Mouse (Mus musculus) intestine, embryonic 15.5 days (tissue): ENCODE data around the gene Rab35. TPM values are rescaled to one million over a fixed set of nuclear protein-coding genes. Genes with fewer than 3 reads are reported as not detected.

Experiments used
- ATAC-seq: fragments of 200-750 bp; cut with Nextera tagmentation; 2 replicates; pipeline ENCODE4 v1.8.0; 2017; ENCODE audit warnings: moderate TSS enrichment, moderate library complexity
- H3K27ac ChIP-seq: fragments of 300-500 bp; sonication (generic); 2 replicates; pipeline ENCODE4 v1.5.1; 2015; ENCODE audit warnings: mild to moderate bottlenecking, inconsistent platforms
- H3K27me3 ChIP-seq: fragments of 300-500 bp; sonication (generic); replicated peaks from 2 replicates; pipeline ENCODE4 v1.6.1; 2015; ENCODE audit warnings: inconsistent platforms
- H3K36me3 ChIP-seq: fragments of 300-500 bp; sonication (generic); 2 replicates; pipeline ENCODE4 v1.6.1; 2015; ENCODE audit warnings: inconsistent platforms
- H3K4me1 ChIP-seq: fragments of 300-500 bp; sonication (generic); replicated peaks from 2 replicates; pipeline ENCODE4 v1.6.1; 2015; ENCODE audit warnings: inconsistent platforms
- H3K4me2 ChIP-seq: fragments of 300-500 bp; sonication (generic); replicated peaks from 2 replicates; pipeline ENCODE4 v1.6.1; 2015; ENCODE audit warnings: mild to moderate bottlenecking, inconsistent platforms
- H3K4me3 ChIP-seq: fragments of 300-500 bp; sonication (generic); replicated peaks from 2 replicates; pipeline ENCODE4 v1.5.1; 2015; ENCODE audit warnings: inconsistent platforms
- H3K9ac ChIP-seq: fragments of 300-500 bp; sonication (generic); 2 replicates; pipeline ENCODE4 v1.6.1; 2015; ENCODE audit warnings: inconsistent platforms
- H3K9me3 ChIP-seq: fragments of 300-500 bp; sonication (generic); 2 replicates; pipeline ENCODE4 v1.6.1; 2016; ENCODE audit warnings: inconsistent platforms
- WGBS: fragments of 180-500 bp; shearing (Covaris S2); methylation state at CpG from one replicate; pipeline ENCODE4 v1.1.7; 2015; 5-methylcytosine and 5-hydroxymethylcytosine counted together
- polyA plus RNA-seq: library from polyadenylated mRNA; unstranded; fragments of >200 nt; fragmentation: Nextera tagmentation; extraction: Ambion mirVana; gene quantifications from 2 replicates; pipeline ENCODE4 v1.2.1, GENCODE M21; 2015

Rab35 gene
- polyA plus RNA-seq, 1 experiment from 2014 or later, result 16.5 TPM

DNA sequence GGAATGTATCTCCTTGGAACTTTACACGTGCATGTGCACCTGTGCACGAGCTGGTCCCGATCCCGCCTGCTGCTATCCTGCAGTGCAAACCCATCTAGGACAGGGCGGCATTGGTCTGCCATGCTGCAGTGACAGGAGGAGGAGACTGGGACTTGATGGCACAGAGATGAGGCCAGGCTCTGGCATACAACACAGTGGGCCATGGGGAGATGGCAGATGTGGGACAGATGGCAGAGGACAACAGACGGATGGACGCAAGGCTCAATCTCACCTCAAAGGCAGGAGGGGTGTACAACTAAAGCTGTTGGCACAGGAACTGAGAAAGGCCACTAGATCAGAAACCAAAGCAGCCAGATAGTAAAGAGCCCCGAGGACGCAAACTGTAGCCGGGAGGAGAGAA lies 19.2 kb downstream of the Rab35 start:
- Histone ChIP-seq H3K4me2 (no peak overlapping the region), H3K27ac (no peak overlapping the region), H3K9ac (no peak overlapping the region), H3K9me3 (no peaks in the 10 kb centered on the region), H3K36me3 (peaks cover 12% of the 10 kb centered on the region), H3K4me3 (no peak overlapping the region), H3K27me3 (no peaks in the 10 kb centered on the region), H3K4me1 (peaks cover 9% of the 10 kb centered on the region; the same call in 1 of the 2 replicates)
- ATAC-seq, result no peak
- 91% methylated on average over 10 of the region's 10 CpGs for WGBS

DNA sequence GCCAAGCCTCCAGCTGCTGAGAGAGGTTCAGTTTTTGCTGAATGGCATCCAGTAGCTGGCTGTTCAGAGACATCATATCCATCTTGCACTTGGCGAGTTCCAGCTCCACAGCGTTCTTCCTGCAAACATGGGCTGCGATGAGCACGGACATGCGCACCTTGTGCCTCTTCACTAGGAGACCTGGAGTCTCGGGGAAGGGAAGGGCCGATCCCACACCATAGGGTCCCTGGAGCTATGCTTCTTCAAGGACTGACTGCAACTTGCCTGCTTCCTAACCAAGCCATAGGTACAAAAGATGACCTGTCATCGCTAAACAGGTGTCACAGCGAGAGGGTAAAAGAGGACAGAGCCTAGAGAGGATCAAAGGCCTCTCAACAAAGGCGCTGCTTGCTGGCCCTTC lies 20.1 kb downstream of the Rab35 start:
- WGBS, result 88% methylated on average over 10 of the region's 10 CpGs
- H3K27me3 ChIP-seq, result no peaks in the 10 kb centered on the region
- no peak for ATAC-seq
- peaks cover 9% of the 10 kb centered on the region; the same call in 1 of the 2 replicates for H3K4me1 ChIP-seq
- peak overlapping the region; percentile 71 for H3K4me2 ChIP-seq
- no peaks in the 10 kb centered on the region for H3K9me3 ChIP-seq
- H3K36me3 ChIP-seq, result 0 out of 2 replicates have a peak, but pooled peaks cover 3% of the 10 kb centered on the region
- no peak overlapping the region for H3K4me3 ChIP-seq
- H3K9ac ChIP-seq, result no peak overlapping the region; the same call in 1 of the 2 replicates
- H3K27ac ChIP-seq, result no peak overlapping the region

DNA sequence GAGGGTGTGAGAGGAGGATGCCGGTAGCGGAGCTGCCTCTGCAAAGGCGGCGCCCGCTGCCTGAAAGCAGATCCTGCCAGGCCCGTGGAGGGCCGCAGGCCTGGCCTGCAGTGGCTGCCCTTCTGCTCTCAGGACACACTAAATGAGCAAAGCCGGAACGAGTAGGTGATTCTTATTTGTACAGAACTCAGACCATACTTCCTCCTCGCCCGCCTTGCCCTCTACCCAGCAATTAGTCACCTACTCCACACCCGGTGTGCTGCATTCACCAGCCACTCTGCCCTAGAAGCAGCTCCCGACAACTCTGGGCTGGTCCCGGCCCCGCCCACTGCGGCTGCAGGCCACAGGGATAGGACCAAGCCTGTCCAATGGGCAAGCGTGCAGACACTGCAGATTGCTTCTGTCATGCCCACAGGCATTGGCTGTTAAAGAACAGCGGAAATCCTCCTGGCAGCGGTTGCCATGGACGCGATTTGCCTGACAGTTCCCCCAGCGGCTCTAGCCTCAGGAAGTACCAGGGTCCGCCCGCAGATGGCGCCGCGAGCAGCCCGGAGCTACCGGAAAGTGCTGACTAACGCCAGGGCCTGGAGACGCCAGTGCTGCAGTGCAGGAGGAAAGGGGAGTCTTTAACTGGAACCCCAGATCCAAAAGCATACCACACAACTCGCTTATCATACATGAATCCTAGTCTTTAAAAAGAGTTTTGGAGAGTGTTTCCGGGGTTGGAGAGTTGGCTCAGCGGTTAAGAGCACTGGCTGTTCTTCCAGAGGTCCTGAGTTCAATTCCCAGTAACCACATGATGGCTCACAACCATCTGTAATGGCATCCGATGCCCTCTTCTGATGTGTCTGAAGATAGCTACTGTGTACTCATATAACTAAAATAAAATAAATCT lies 21.2 kb downstream of the Rab35 start:
- Histone ChIP-seq H3K9ac (peak overlapping the region; percentile 57), H3K27me3 (no peaks in the 10 kb centered on the region), H3K4me3 (peak overlapping the region; percentile 44), H3K4me1 (peaks cover 9% of the 10 kb centered on the region; the same call in 1 of the 2 replicates), H3K4me2 (peak overlapping the region; percentile 71), H3K36me3 (no peaks in the 10 kb centered on the region), H3K9me3 (no peaks in the 10 kb centered on the region), H3K27ac (peak overlapping the region; percentile 85)
- 3% methylated on average over 35 of the region's 35 CpGs for WGBS
- ATAC-seq, result peak; percentile 100

DNA sequence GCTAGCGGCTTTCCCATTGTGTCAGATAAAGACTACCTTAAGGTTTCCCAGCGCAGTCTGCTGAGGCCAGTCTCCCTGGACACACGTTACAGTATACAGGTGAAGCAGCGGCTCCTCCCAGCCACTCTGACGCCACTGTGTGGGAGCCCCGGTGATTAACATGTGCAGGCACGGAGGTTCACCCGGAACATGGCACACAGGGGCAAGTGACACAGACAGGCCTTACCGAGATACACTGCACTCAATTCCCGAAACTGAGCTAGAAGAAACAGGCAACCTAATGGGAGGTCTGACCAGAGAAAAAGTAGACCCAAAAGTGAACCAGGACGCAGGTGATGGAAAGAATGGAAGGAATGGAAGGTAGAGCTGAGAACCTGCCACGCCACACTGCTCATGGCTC lies 22.1 kb downstream of the Rab35 start:
- ATAC-seq, result no peak
- WGBS, result 92% methylated on average over 12 of the region's 12 CpGs
- H3K9ac ChIP-seq, result no peak overlapping the region

DNA sequence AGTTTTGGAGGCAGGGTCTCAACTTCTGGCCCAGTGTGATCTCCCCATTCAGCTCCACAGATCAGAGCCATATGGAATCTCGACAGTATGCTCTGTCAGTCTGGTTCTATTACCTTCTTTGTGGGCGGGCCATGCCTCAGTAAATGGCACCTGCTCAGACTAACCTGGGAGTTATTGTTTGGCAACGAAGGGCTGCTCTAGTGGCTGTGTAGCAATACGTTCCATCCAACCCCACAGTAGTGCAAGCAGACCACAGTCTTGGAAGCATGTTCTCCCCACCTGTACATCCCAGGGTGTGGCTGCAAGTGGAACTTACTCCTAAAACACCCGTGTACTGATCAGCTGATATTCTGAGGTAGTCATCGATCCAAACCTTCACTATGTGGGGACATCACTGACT lies 25.0 kb downstream of the Rab35 start:
- no peaks in the 10 kb centered on the region for H3K27me3 ChIP-seq
- no peak overlapping the region for H3K4me2 ChIP-seq
- no peak for ATAC-seq
- peaks cover 9% of the 10 kb centered on the region; the same call in 1 of the 2 replicates for H3K4me1 ChIP-seq
- WGBS, result 67% methylated on average over 6 of the region's 6 CpGs
- no peak overlapping the region for H3K4me3 ChIP-seq
- H3K27ac ChIP-seq, result no peak overlapping the region
- H3K9ac ChIP-seq, result no peak overlapping the region
- H3K9me3 ChIP-seq, result no peaks in the 10 kb centered on the region
- H3K36me3 ChIP-seq, result no peaks in the 10 kb centered on the region

More for the DNA sequence above, 22.1 kb downstream of the Rab35 start:
- H3K27me3 ChIP-seq, result no peaks in the 10 kb centered on the region
- peaks cover 9% of the 10 kb centered on the region; the same call in 1 of the 2 replicates for H3K4me1 ChIP-seq
- no peak overlapping the region for H3K4me2 ChIP-seq
- H3K9me3 ChIP-seq, result no peaks in the 10 kb centered on the region
- no peak overlapping the region for H3K27ac ChIP-seq
- no peaks in the 10 kb centered on the region for H3K36me3 ChIP-seq
- H3K4me3 ChIP-seq, result no peak overlapping the region

DNA sequence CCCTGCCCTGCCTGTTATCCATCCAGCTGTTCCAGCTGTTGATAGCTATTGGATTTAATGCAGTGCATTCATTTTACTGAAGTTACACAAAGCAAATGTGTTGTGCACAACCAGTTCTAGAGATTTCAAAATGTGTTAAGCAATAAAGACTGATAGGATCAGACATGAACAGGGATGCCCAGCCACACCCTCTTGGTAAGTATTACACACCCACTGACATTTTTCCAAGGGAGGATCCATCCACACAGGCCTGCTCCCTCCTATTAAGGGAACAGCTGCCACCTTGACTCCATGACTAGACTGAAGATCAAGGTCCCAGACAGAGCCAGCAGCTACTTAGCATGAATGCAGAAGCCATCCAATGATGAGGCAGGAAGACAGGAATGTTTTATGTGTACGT lies 25.5 kb downstream of the Rab35 start:
- H3K4me3 ChIP-seq, result no peak overlapping the region
- WGBS, result 87% methylated on average over 1 of the region's 1 CpGs
- H3K36me3 ChIP-seq, result no peaks in the 10 kb centered on the region
- H3K9ac ChIP-seq, result no peak overlapping the region
- no peak overlapping the region for H3K27ac ChIP-seq
- H3K4me2 ChIP-seq, result no peak overlapping the region
- H3K4me1 ChIP-seq, result peaks cover 4% of the 10 kb centered on the region; the same call in 1 of the 2 replicates
- ATAC-seq, result no peak
- no peaks in the 10 kb centered on the region for H3K27me3 ChIP-seq
- H3K9me3 ChIP-seq, result no peaks in the 10 kb centered on the region

DNA sequence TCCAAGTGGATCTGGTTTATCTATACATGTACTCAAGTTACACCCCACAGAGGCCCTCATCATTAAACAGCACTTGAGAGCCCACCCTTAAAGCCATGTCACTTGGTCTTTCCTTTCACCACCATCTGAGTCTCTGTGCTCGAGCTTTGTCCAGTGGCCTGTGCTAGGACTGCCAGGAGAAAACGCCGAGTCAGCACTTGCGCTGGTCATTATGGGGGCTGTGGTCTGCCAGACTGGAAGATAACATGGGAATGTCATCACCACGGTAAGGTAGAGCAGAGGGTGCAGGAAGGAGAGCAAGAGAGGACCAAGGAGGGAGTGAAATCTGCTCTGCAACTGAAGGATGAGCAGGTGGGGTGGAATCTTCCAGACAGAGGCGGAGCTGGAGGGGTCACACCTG lies 26.6 kb downstream of the Rab35 start:
- no peak overlapping the region for H3K4me3 ChIP-seq
- H3K36me3 ChIP-seq, result no peaks in the 10 kb centered on the region
- H3K27ac ChIP-seq, result no peak overlapping the region
- WGBS, result 75% methylated on average over 6 of the region's 6 CpGs
- no peaks in the 10 kb centered on the region for H3K4me1 ChIP-seq
- H3K9ac ChIP-seq, result no peak overlapping the region
- no peak for ATAC-seq
- H3K27me3 ChIP-seq, result no peaks in the 10 kb centered on the region
- H3K9me3 ChIP-seq, result no peaks in the 10 kb centered on the region
- no peak overlapping the region for H3K4me2 ChIP-seq

DNA sequence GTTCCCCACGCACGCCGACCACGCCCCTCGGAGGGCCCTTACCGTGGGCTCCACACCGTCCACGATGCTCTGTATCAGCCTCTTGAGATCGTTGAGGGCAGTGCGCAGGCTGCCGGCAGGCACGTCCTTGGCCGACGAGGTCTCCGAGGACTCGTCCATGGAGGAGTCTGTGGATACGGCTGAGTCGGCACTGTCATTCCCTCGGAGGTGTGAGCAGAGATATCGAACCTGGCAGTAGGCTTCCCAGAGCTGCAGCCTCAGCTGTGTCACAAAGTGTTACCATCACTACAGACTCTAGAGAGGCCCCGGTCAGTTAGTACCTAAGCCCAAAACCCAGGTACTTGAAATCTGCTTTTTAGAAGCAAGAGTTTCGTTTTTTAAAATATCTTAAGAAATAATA lies 30.9 kb downstream of the Rab35 start:
- ATAC-seq, result no peak
- 82% methylated on average over 22 of the region's 22 CpGs for WGBS
- Histone ChIP-seq H3K4me3 (no peak overlapping the region), H3K4me2 (no peak overlapping the region), H3K27ac (no peak overlapping the region), H3K9ac (no peak overlapping the region), H3K4me1 (no peaks in the 10 kb centered on the region), H3K9me3 (no peaks in the 10 kb centered on the region), H3K36me3 (no peaks in the 10 kb centered on the region), H3K27me3 (no peaks in the 10 kb centered on the region)

DNA sequence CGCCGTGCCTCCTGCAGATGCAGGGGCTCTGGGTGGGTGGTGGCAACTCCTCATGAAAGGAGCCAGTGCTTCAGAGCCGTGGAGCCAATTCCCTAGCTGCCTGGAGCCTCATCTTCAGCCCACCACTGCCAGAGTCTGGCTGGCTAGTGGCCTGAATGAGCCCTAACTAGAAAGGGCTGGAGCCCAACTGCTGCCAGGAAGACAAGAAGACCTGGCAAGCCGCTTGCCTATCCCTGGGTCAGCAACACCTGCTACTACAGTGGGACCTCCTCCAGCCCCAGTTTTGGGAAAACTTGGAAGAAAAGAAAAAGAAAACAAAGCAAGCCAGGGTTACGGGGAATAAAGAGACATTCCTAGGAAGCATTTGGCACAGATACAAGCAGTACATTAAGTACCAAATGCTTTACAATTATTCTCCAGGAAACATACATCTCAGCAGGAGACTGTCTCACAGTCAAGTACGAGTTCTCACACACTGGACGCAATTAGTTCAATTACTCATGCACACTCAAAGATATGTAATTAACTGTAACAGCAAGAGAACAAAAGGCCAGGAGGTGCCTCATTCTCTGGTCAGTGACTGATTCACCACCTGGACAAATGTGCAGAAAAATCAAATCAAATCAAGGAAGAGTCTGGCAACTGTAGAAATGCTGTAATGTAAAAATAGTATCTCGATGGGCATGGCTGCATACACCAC lies 34.8 kb downstream of the Rab35 start:
- no peaks in the 10 kb centered on the region for H3K27me3 ChIP-seq
- no peak overlapping the region for H3K27ac ChIP-seq
- WGBS, result 61% methylated on average over 8 of the region's 8 CpGs

DNA sequence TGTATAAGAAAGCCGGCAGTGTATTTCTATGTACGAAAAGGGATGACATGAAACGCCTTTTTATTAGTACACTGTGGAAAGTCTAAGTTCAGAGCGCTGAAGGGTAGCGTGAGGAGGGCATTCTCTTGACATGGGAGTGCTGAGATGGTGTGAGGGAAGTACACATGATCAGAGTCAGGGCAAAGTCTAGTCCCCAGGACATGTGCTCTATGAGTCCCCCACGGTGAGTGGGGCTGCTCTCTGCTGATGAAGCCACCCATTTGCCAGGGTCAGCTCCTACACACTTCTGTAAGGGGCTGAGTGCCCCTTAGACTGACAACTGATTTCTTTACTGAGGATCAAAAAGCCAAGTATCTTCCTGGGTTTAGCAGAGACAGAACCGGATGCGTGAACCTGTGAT lies 35.5 kb downstream of the Rab35 start:
- 72% methylated on average over 8 of the region's 8 CpGs for WGBS
- no peak overlapping the region for H3K4me2 ChIP-seq
- no peak; the same call in 1 of the 2 replicates for ATAC-seq
- H3K9ac ChIP-seq, result no peak overlapping the region
- H3K9me3 ChIP-seq, result no peaks in the 10 kb centered on the region
- H3K4me1 ChIP-seq, result no peaks in the 10 kb centered on the region
- H3K4me3 ChIP-seq, result no peak overlapping the region
- H3K36me3 ChIP-seq, result no peaks in the 10 kb centered on the region
- H3K27me3 ChIP-seq, result no peaks in the 10 kb centered on the region
- H3K27ac ChIP-seq, result no peak overlapping the region

More for the DNA sequence above, 34.8 kb downstream of the Rab35 start:
- H3K9me3 ChIP-seq, result no peaks in the 10 kb centered on the region
- H3K4me2 ChIP-seq, result no peak overlapping the region
- ATAC-seq, result no peak
- no peaks in the 10 kb centered on the region for H3K4me1 ChIP-seq
- no peaks in the 10 kb centered on the region for H3K36me3 ChIP-seq
- H3K4me3 ChIP-seq, result no peak overlapping the region
- no peak overlapping the region for H3K9ac ChIP-seq

DNA sequence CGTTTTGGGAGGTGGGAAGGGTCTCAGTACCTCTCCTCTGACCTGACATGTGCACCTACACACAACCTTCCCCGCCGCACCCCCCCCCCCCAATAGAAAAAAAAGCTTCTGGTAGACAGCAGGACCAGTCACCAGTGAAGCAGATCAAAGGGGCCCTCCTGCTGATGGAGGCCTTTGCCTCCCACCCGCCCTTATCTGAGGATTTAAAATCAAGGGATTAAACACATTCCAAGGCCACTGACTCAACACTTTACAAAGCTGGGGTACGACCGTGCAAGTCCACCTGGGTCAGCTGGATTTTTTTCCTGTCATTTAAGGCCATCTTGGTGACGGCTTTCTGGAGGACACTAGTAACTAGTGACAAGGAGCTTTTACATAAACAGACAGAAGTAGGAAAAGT lies 36.2 kb downstream of the Rab35 start:
- Histone ChIP-seq H3K9me3 (no peaks in the 10 kb centered on the region), H3K4me1 (no peaks in the 10 kb centered on the region), H3K27me3 (no peaks in the 10 kb centered on the region), H3K4me2 (no peak overlapping the region), H3K27ac (no peak overlapping the region), H3K4me3 (no peak overlapping the region), H3K9ac (no peak overlapping the region), H3K36me3 (no peaks in the 10 kb centered on the region)
- ATAC-seq, result no peak
- WGBS, result 14% methylated on average over 7 of the region's 7 CpGs

DNA sequence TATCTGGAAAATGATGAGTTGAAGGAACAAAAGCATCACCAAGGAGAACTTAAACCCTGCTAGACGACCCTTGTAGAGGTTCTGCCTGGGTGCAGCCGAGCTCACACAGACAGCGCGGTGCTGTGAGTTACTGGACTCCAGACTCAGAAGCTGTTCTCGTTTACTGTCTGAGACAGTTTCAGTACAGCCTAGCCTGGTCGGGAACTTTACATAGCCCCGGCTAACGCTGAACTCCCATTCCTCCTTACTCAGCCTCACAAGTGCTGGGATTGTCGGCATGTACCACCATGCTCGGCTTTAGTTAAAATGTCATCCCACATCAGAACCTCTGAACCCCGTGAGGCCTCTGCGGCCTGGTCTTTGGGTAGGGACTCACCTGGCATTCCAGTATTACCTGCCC lies 37.3 kb downstream of the Rab35 start:
- no peaks in the 10 kb centered on the region for H3K4me1 ChIP-seq
- H3K27me3 ChIP-seq, result no peaks in the 10 kb centered on the region
- H3K36me3 ChIP-seq, result no peaks in the 10 kb centered on the region
- H3K4me3 ChIP-seq, result no peak overlapping the region
- no peak for ATAC-seq
- no peak overlapping the region for H3K9ac ChIP-seq
- WGBS, result 85% methylated on average over 12 of the region's 12 CpGs
- no peak overlapping the region for H3K4me2 ChIP-seq
- H3K9me3 ChIP-seq, result no peaks in the 10 kb centered on the region
- no peak overlapping the region for H3K27ac ChIP-seq
